ENCODE assay signal across 9 mouse cellular contexts in genomic region chr2:106694886-106695733, GRCm38 (mm10). TPM values are rescaled to one million over a fixed set of nuclear protein-coding genes. Genes with fewer than 3 reads are reported as not detected.
DNase-seq lines count a peak whose midpoint lies in the region; ATAC-seq and TF ChIP-seq lines count a peak whose summit lies in the region.
"Had no signal": no experiment of that assay in that cellular context is flagged by ENCODE, and none has a peak within 500 bp of the region (broad histone marks: within the 10 kb centered on the region; RNA-seq: fewer than 3 reads in every experiment).

No protein-coding gene starts in this region.

- peak overlapping the region; percentile 97 for H3K4me2 ChIP-seq in forebrain, embryonic 11.5 days (ENCODE audit: low read depth, low read length, severe bottlenecking)
- H3K4me2 ChIP-seq in stomach, embryonic 14.5 days (replicated peaks; ENCODE audit: low read depth, low read length) = peak overlapping the region; percentile 96

- peak overlapping the region; percentile 98 for H3K27ac ChIP-seq in forebrain, embryonic 11.5 days (ENCODE audit: low read depth, low read length)
- peak overlapping the region; percentile 98 for H3K27ac ChIP-seq in left cerebral cortex, adult 2 months
- H3K27ac ChIP-seq in stomach, embryonic 14.5 days (ENCODE audit: low read length) = peak overlapping the region; percentile 94

- TF ChIP-seq CTCF in left cerebral cortex, adult 2 months (IDR thresholded peaks at IDR 0.05) = no peak

- intact Hi-C loops in heart, postnatal 36 days (cut with DNase I) = loop anchor here (5.0 kb wide), 2 partner anchors 112 to 262 kb away; no protein-coding TSS in a partner anchor
- intact Hi-C loops in left cerebral cortex, adult 2 months (cut with DNase I) = loop anchor here (1.0 to 5.0 kb wide), 5 partner anchors 24 to 262 kb away; no protein-coding TSS in a partner anchor

- peak overlapping the region; percentile 84 for H3K4me3 ChIP-seq in forebrain, embryonic 11.5 days (ENCODE audit: low read depth, low read length)
- peak overlapping the region; percentile 97 for H3K4me3 ChIP-seq in left cerebral cortex, adult 2 months
- peak overlapping the region; percentile 82 for H3K4me3 ChIP-seq in stomach, embryonic 14.5 days (ENCODE audit: low read depth, low read length)
- H3K4me3 ChIP-seq: myocyte had no signal

- no peaks in the 10 kb centered on the region; the same call in 1 of the 2 replicates for H3K36me3 ChIP-seq in forebrain, embryonic 11.5 days (ENCODE audit: control insufficient read depth, insufficient read depth, low read length)
- no peaks in the 10 kb centered on the region for H3K36me3 ChIP-seq in stomach, embryonic 14.5 days (ENCODE audit: control insufficient read depth, insufficient read depth, low read length)

- peak; percentile 22 for DNase-seq in MN1 (ENCODE audit: low spot score)
- peak; percentile 68 for DNase-seq in brain, adult 2 months (ENCODE audit: low read depth, low spot score)
- DNase-seq in forebrain, embryonic 11.5 days (ENCODE audit: low spot score) = peak; percentile 73
- peak; percentile 31 to 57 for DNase-seq in heart, postnatal 36 days
- peak; percentile 45 to 47 for DNase-seq in left cerebral cortex, adult 2 months (ENCODE audit: extremely low spot score in 1 of 2, low spot score in 2 of 2)
- no peak for DNase-seq in thymus, postnatal 14 days

- WGBS in forebrain, embryonic 11.5 days = under 1% methylated on average over 41 of the region's 41 CpGs
- 2% methylated on average over 41 of the region's 41 CpGs for WGBS in stomach, embryonic 14.5 days

- H3K9ac ChIP-seq in forebrain, embryonic 11.5 days (ENCODE audit: low read length) = peak overlapping the region; percentile 98
- H3K9ac ChIP-seq in stomach, embryonic 14.5 days (replicated peaks; ENCODE audit: low read depth, low read length) = peak overlapping the region; percentile 86

- peaks cover 9% of the 10 kb centered on the region; the same call in 1 of the 2 replicates for H3K4me1 ChIP-seq in forebrain, embryonic 11.5 days (replicated peaks; ENCODE audit: control insufficient read depth, insufficient read depth, low read length)
- peaks cover 15% of the 10 kb centered on the region; the same call in 1 of the 2 replicates for H3K4me1 ChIP-seq in stomach, embryonic 14.5 days (ENCODE audit: control insufficient read depth, insufficient read depth, low read length)

- no peaks in the 10 kb centered on the region for H3K9me3 ChIP-seq in forebrain, embryonic 11.5 days (ENCODE audit: control insufficient read depth, low read length)
- no peaks in the 10 kb centered on the region for H3K9me3 ChIP-seq in stomach, embryonic 14.5 days (ENCODE audit: control insufficient read depth, low read depth, low read length)

- ATAC-seq in forebrain, embryonic 11.5 days (replicated peaks; ENCODE audit: low FRiP score) = no peak; the same call in 1 of the 2 replicates
- peak; percentile 27; the same call in 1 of the 2 replicates for ATAC-seq in megakaryocyte progenitor cell, adult 5-6 weeks (replicated peaks; ENCODE audit: poor library complexity)
- peak; percentile 29; the same call in 1 of the 2 replicates for ATAC-seq in stomach, embryonic 14.5 days (ENCODE audit: insufficient number of reproducible peaks, insufficient read depth, low FRiP score, low read depth)

- H3K27me3 ChIP-seq in forebrain, embryonic 11.5 days (ENCODE audit: control insufficient read depth, insufficient read depth, low read length) = no peaks in the 10 kb centered on the region
- H3K27me3 ChIP-seq in stomach, embryonic 14.5 days (ENCODE audit: control insufficient read depth, insufficient read depth, low read length) = no peaks in the 10 kb centered on the region

RNA-seq across cellular contexts. Expression of gene Mpped2, which starts 2.0 kb away (rescaled TPM):
- polyA plus RNA-seq in forebrain, embryonic 11.5 days (2014; fragmentation: Nextera tagmentation; extraction: Ambion mirVana) = 102 and 121 TPM in 2 replicates
- total RNA-seq in heart, postnatal 36 days (2021) = 10 to 100 TPM; 13.8 to 19.7 TPM
- total RNA-seq in left cerebral cortex, adult 2 months (2021) = 10 to 100 TPM; 30.7 to 32.8 TPM
- total RNA-seq in megakaryocyte progenitor cell, adult 5-6 weeks (2015) = 0.25 and 1.3 TPM in 2 replicates
- 0.30 TPM in 1 of 2 replicates, not detected in the other for total RNA-seq in megakaryocyte progenitor cell, adult 5-6 weeks (2017)
- 45.7 and 52.9 TPM in 2 replicates for polyA plus RNA-seq in stomach, embryonic 14.5 days (2014; fragmentation: Nextera tagmentation; extraction: Ambion mirVana)
- polyA plus RNA-seq: myocyte had no signal

Comparison
In these comparisons a context has a peak if more than half of its experiments do, and no peak if none do; other contexts are left out.
1. RNA of gene Mpped2, which starts 2.0 kb away (total RNA-seq): 30.7 to 32.8 TPM in left cerebral cortex, adult 2 months and 13.8 to 19.7 TPM in heart, postnatal 36 days; 0.25 to 1.3 TPM in megakaryocyte progenitor cell, adult 5-6 weeks; every median in the first group is over 4 times any median in the second.
2. Peak in every context shown above with its lines, with median percentiles within 50 percentile points of each other: H3K27ac ChIP-seq and H3K4me3 ChIP-seq.